Mouse (Mus musculus): ENCODE data around the gene Ptgfrn. TPM values are rescaled to one million over a fixed set of nuclear protein-coding genes. Genes with fewer than 3 reads are reported as not detected.
A peak's percentile ranks its signal among the peaks of the same experiment; 100 is the strongest.

Gene Ptgfrn
- polyA plus RNA-seq, 1 experiment from 2014 or later: 8.3 TPM

DNA sequence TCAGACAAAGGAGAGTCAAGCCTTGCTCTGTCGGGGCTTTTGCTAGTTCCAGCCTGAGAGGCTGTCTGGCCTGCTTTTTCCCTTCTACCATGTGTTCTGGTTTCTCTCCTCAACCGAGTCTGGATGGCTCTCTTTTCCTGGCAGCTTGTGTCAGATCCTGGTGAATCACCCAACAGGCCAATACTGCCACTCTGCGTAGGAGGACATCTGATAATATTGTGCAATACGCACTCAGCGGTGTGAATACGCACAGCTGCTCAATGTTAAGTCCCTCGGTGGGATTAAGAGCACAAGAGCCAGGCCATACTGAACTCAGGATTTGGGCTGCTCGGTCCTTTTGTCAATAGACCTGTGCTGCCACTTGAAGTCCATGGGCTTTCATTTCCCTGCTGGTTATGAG lies 31.8 kb upstream of the Ptgfrn start:
- Histone ChIP-seq H3K36me3 (ENCODE audit: control insufficient read depth, insufficient read depth, low read length) (no peaks in the 10 kb centered on the region), H3K27me3 (ENCODE audit: control insufficient read depth, insufficient read depth, low read length) (no peaks in the 10 kb centered on the region), H3K4me3 (ENCODE audit: low read depth, low read length) (no peak overlapping the region), H3K9ac (ENCODE audit: low read depth, low read length) (no peak overlapping the region), H3K27ac (ENCODE audit: low read depth, low read length) (no peak overlapping the region), H3K4me1 (ENCODE audit: control insufficient read depth, insufficient read depth, low read length) (no peaks in the 10 kb centered on the region; the same call in 1 of the 2 replicates), H3K4me2 (no peak overlapping the region), H3K9me3 (replicated peaks; ENCODE audit: control insufficient read depth, low read length) (no peaks in the 10 kb centered on the region)
- 71% methylated on average over 8 of the region's 8 CpGs for WGBS (ENCODE audit: insufficient replicate concordance)
- no peak for ATAC-seq (replicated peaks; ENCODE audit: insufficient number of reproducible peaks, low FRiP score, low TSS enrichment)

DNA sequence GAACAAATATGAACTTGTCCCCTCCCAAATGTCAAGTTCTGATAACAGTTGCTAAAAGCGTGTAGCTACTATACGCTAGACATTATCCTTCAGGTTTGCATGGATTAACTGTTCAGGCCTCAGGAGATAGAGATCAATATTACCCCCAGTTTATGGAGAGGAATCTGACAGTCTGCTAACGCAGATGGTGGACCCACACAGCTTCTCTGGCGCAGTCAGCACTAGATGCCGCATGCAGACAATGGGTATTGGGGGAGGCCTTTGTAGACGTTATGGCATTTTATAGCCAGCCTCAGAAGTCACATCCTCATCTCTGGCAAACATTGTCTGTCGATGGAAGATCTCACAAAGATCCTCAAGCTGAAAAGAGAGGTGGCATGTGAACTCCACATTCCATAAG lies 29.9 kb upstream of the Ptgfrn start:
- H3K4me2 ChIP-seq: no peak overlapping the region
- no peaks in the 10 kb centered on the region for H3K36me3 ChIP-seq (ENCODE audit: control insufficient read depth, insufficient read depth, low read length)
- H3K9me3 ChIP-seq (replicated peaks; ENCODE audit: control insufficient read depth, low read length): no peaks in the 10 kb centered on the region
- ATAC-seq (replicated peaks; ENCODE audit: insufficient number of reproducible peaks, low FRiP score, low TSS enrichment): no peak
- H3K4me3 ChIP-seq (ENCODE audit: low read depth, low read length): no peak overlapping the region
- no peaks in the 10 kb centered on the region; the same call in 1 of the 2 replicates for H3K4me1 ChIP-seq (ENCODE audit: control insufficient read depth, insufficient read depth, low read length)
- no peak overlapping the region for H3K9ac ChIP-seq (ENCODE audit: low read depth, low read length)
- no peaks in the 10 kb centered on the region; the same call in 1 of the 2 replicates for H3K27me3 ChIP-seq (ENCODE audit: control insufficient read depth, insufficient read depth, low read length)
- WGBS (ENCODE audit: insufficient replicate concordance): 83% methylated on average over 7 of the region's 7 CpGs
- no peak overlapping the region for H3K27ac ChIP-seq (ENCODE audit: low read depth, low read length)

DNA sequence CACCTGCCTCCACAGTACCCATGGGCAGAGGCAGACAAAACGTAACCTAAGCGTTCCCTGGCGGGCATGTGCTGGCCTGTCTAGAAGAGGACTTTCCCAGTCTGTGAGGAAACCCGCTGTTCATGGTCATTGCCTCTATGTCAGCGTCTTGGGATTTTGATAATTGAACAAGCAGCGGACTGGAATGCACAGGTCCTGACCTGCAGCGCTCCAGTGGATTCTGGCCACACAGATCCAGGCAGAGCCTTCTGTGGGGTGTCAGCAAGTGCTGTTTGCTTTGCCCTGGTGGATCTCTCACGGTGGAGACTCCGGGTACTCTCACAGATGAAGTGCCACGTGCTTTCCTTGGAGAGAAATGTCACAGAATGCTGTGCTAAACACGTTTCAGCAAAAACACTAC lies 26.4 kb upstream of the Ptgfrn start:
- Histone ChIP-seq H3K9ac (ENCODE audit: low read depth, low read length) (no peak overlapping the region), H3K27me3 (ENCODE audit: control insufficient read depth, insufficient read depth, low read length) (no peaks in the 10 kb centered on the region; the same call in 1 of the 2 replicates), H3K9me3 (replicated peaks; ENCODE audit: control insufficient read depth, low read length) (no peaks in the 10 kb centered on the region), H3K4me2 (no peak overlapping the region), H3K27ac (ENCODE audit: low read depth, low read length) (no peak overlapping the region), H3K4me1 (ENCODE audit: control insufficient read depth, insufficient read depth, low read length) (no peaks in the 10 kb centered on the region; the same call in 1 of the 2 replicates), H3K4me3 (ENCODE audit: low read depth, low read length) (no peak overlapping the region), H3K36me3 (ENCODE audit: control insufficient read depth, insufficient read depth, low read length) (no peaks in the 10 kb centered on the region)
- no peak for ATAC-seq (replicated peaks; ENCODE audit: insufficient number of reproducible peaks, low FRiP score, low TSS enrichment)
- WGBS (ENCODE audit: insufficient replicate concordance): 46% methylated on average over 11 of the region's 11 CpGs

DNA sequence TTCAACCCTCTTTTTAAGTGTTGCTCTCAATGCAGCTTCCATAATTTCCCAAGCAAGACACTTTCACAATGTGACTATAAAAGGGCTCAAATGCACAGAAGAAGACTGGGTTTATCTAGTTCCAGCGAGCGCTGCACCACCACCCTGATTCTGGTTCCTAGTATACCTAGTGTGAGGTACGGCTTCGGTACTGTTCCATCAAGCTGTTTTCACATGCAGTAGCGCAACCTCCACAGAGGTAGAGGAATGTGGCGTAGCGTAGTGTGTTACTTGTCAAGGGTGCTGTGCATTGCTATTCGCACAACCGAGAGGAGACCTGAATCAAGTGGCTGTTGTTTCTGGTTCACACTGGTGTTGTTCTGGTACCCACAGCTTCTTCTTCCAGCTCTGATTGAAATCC lies 24.8 kb upstream of the Ptgfrn start:
- no peak for ATAC-seq (replicated peaks; ENCODE audit: insufficient number of reproducible peaks, low FRiP score, low TSS enrichment)
- no peak overlapping the region for H3K4me3 ChIP-seq (ENCODE audit: low read depth, low read length)
- H3K27me3 ChIP-seq (ENCODE audit: control insufficient read depth, insufficient read depth, low read length): no peaks in the 10 kb centered on the region; the same call in 1 of the 2 replicates
- H3K4me1 ChIP-seq (ENCODE audit: control insufficient read depth, insufficient read depth, low read length): peaks cover 5% of the 10 kb centered on the region; the same call in 1 of the 2 replicates
- no peak overlapping the region for H3K4me2 ChIP-seq
- 86% methylated on average over 9 of the region's 9 CpGs for WGBS (ENCODE audit: insufficient replicate concordance)
- H3K9ac ChIP-seq (ENCODE audit: low read depth, low read length): no peak overlapping the region
- H3K36me3 ChIP-seq (ENCODE audit: control insufficient read depth, insufficient read depth, low read length): no peaks in the 10 kb centered on the region
- H3K9me3 ChIP-seq (replicated peaks; ENCODE audit: control insufficient read depth, low read length): no peaks in the 10 kb centered on the region
- no peak overlapping the region for H3K27ac ChIP-seq (ENCODE audit: low read depth, low read length)

DNA sequence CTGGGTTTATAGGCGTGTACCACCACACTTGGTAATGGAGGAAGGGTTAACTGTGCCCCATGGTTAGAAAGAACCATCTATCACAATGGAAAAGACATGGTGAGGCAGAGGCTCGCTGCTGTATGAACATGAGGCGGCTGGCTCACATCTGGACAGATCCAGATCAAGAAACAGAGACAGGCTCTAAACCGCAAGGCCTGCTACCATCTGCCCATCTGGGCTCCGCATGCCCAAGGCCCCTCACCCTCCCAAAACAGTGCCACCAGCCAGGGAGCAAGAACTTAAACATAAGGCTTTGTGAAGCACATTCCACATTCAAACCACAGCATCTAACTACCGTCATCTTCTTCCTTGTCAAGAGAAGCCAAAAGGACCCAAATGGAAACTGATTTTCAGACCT lies 22.9 kb upstream of the Ptgfrn start:
- no peak overlapping the region for H3K4me2 ChIP-seq
- H3K9me3 ChIP-seq (replicated peaks; ENCODE audit: control insufficient read depth, low read length): no peaks in the 10 kb centered on the region
- 91% methylated on average over 6 of the region's 6 CpGs for WGBS (ENCODE audit: insufficient replicate concordance)
- no peak overlapping the region for H3K4me3 ChIP-seq (ENCODE audit: low read depth, low read length)
- no peak for ATAC-seq (replicated peaks; ENCODE audit: insufficient number of reproducible peaks, low FRiP score, low TSS enrichment)
- H3K36me3 ChIP-seq (ENCODE audit: control insufficient read depth, insufficient read depth, low read length): no peaks in the 10 kb centered on the region
- no peak overlapping the region for H3K27ac ChIP-seq (ENCODE audit: low read depth, low read length)
- H3K4me1 ChIP-seq (ENCODE audit: control insufficient read depth, insufficient read depth, low read length): peaks cover 5% of the 10 kb centered on the region; the same call in 1 of the 2 replicates
- no peaks in the 10 kb centered on the region; the same call in 1 of the 2 replicates for H3K27me3 ChIP-seq (ENCODE audit: control insufficient read depth, insufficient read depth, low read length)
- H3K9ac ChIP-seq (ENCODE audit: low read depth, low read length): no peak overlapping the region

DNA sequence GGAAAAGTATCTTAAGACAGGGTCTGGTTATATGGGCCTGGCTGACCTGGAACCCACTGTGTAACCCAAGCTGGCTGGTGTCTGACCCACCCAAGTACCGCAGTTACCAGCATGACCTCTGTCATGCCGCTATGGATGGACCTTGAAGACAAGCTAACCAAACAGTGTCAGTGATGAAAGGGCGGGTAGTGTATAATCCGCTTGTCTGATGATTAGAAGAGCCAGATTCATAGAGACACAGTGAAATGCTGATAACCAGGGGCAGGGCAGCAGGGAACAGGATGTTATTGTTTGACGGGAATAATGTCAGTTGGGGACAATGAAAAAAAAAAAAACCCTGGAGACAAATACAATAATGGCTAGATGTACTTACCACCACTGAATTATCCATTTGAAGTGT lies 21.7 kb upstream of the Ptgfrn start:
- H3K4me2 ChIP-seq: no peak overlapping the region
- no peaks in the 10 kb centered on the region for H3K9me3 ChIP-seq (replicated peaks; ENCODE audit: control insufficient read depth, low read length)
- H3K27me3 ChIP-seq (ENCODE audit: control insufficient read depth, insufficient read depth, low read length): no peaks in the 10 kb centered on the region; the same call in 1 of the 2 replicates
- peaks cover 5% of the 10 kb centered on the region; the same call in 1 of the 2 replicates for H3K4me1 ChIP-seq (ENCODE audit: control insufficient read depth, insufficient read depth, low read length)
- H3K36me3 ChIP-seq (ENCODE audit: control insufficient read depth, insufficient read depth, low read length): no peaks in the 10 kb centered on the region
- no peak for ATAC-seq (replicated peaks; ENCODE audit: insufficient number of reproducible peaks, low FRiP score, low TSS enrichment)
- 73% methylated on average over 5 of the region's 5 CpGs for WGBS (ENCODE audit: insufficient replicate concordance)
- H3K4me3 ChIP-seq (ENCODE audit: low read depth, low read length): no peak overlapping the region
- H3K27ac ChIP-seq (ENCODE audit: low read depth, low read length): no peak overlapping the region
- H3K9ac ChIP-seq (ENCODE audit: low read depth, low read length): no peak overlapping the region

DNA sequence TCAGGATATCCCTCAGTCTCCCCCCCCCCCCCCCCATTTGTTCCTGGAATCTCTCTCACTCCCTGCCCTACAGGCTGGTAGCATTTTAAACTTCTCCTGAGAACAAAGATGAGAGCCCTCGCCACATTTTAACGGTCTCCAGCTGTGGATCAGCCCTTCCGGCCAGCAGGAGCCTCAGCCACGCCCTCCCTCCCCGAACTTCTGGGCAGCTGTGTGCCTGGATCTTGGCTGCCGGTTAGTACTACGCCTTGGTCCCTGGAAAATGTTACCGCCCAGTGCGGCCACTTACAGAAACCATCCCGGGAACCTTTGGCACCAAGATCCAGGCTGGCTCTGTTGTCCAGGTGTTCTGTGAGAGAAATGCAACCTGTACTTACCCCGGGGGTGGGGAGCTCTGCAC lies 20.4 kb upstream of the Ptgfrn start:
- H3K4me1 ChIP-seq (ENCODE audit: control insufficient read depth, insufficient read depth, low read length): peaks cover 5% of the 10 kb centered on the region; the same call in 1 of the 2 replicates
- peak overlapping the region; percentile 59 for H3K4me2 ChIP-seq
- no peaks in the 10 kb centered on the region for H3K36me3 ChIP-seq (ENCODE audit: control insufficient read depth, insufficient read depth, low read length)
- H3K4me3 ChIP-seq (ENCODE audit: low read depth, low read length): 0 out of 2 replicates have a peak overlapping the region, but pooled peaks have one; percentile 18
- no peak overlapping the region for H3K9ac ChIP-seq (ENCODE audit: low read depth, low read length)
- no peaks in the 10 kb centered on the region for H3K9me3 ChIP-seq (replicated peaks; ENCODE audit: control insufficient read depth, low read length)
- 5% methylated on average over 11 of the region's 11 CpGs for WGBS (ENCODE audit: insufficient replicate concordance)
- no peak overlapping the region for H3K27ac ChIP-seq (ENCODE audit: low read depth, low read length)
- no peak; the same call in 1 of the 2 replicates for ATAC-seq (replicated peaks; ENCODE audit: insufficient number of reproducible peaks, low FRiP score, low TSS enrichment)
- no peaks in the 10 kb centered on the region; the same call in 1 of the 2 replicates for H3K27me3 ChIP-seq (ENCODE audit: control insufficient read depth, insufficient read depth, low read length)

DNA sequence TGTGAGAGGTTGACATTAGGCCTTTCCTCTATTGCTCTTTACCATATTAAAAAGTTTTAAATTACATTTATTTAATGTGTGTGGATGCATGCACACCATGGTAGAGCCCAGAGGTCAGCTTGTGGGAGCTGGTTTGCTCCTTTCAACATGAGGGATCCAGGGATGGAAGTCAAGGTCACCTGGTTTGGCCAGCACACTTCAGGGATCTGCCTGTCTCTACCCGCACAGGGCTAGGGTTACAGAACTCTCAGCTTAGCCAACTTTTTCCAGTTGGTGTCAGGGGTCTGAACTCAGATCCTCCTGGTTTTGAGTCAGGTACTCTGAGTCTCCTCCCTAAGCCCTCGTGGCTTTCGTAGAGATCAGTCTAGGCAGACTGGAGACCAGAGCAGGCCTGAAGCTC lies 19.5 kb upstream of the Ptgfrn start:
- H3K9me3 ChIP-seq (replicated peaks; ENCODE audit: control insufficient read depth, low read length): no peaks in the 10 kb centered on the region
- no peak overlapping the region for H3K4me3 ChIP-seq (ENCODE audit: low read depth, low read length)
- no peak overlapping the region for H3K9ac ChIP-seq (ENCODE audit: low read depth, low read length)

DNA sequence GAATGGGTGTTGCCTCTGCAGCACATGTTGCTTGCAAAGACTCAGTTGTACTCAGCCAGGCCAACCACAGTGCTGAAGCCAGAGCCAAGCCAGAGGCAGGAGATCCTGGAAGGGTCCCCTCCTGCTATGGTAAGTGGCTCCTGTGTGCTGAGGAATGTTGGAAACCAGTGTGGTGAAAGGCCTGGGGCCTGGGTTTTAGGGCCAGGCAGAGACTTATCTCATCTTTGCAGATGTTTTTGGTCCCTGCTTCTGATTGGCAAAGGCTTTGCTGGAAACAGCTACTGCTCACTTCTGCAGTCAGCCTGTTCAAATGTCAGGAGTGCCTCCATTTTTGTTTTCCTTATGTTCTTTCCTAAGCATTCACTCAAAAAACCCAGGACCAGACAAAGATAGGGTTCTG lies 19.0 kb upstream of the Ptgfrn start:
- no peak overlapping the region for H3K9ac ChIP-seq (ENCODE audit: low read depth, low read length)
- peaks cover 5% of the 10 kb centered on the region; the same call in 1 of the 2 replicates for H3K4me1 ChIP-seq (ENCODE audit: control insufficient read depth, insufficient read depth, low read length)
- H3K36me3 ChIP-seq (ENCODE audit: control insufficient read depth, insufficient read depth, low read length): no peaks in the 10 kb centered on the region
- no peak overlapping the region for H3K4me2 ChIP-seq
- H3K4me3 ChIP-seq (ENCODE audit: low read depth, low read length): no peak overlapping the region
- no peak for ATAC-seq (replicated peaks; ENCODE audit: insufficient number of reproducible peaks, low FRiP score, low TSS enrichment)
- H3K27me3 ChIP-seq (ENCODE audit: control insufficient read depth, insufficient read depth, low read length): no peaks in the 10 kb centered on the region
- no peaks in the 10 kb centered on the region for H3K9me3 ChIP-seq (replicated peaks; ENCODE audit: control insufficient read depth, low read length)
- no peak overlapping the region for H3K27ac ChIP-seq (ENCODE audit: low read depth, low read length)

More for the DNA sequence above, 19.5 kb upstream of the Ptgfrn start:
- 49% methylated on average over 3 of the region's 3 CpGs for WGBS (ENCODE audit: insufficient replicate concordance)
- Histone ChIP-seq H3K27me3 (ENCODE audit: control insufficient read depth, insufficient read depth, low read length) (no peaks in the 10 kb centered on the region), H3K36me3 (ENCODE audit: control insufficient read depth, insufficient read depth, low read length) (no peaks in the 10 kb centered on the region), H3K4me2 (no peak overlapping the region), H3K4me1 (ENCODE audit: control insufficient read depth, insufficient read depth, low read length) (peaks cover 5% of the 10 kb centered on the region; the same call in 1 of the 2 replicates), H3K27ac (ENCODE audit: low read depth, low read length) (no peak overlapping the region)
- 0 out of 2 replicates have a peak, but pooled peaks have one; percentile 35 for ATAC-seq (replicated peaks; ENCODE audit: insufficient number of reproducible peaks, low FRiP score, low TSS enrichment)

All from heart, embryonic 11.5 days (tissue).